Mouse (Mus musculus) kidney, embryonic 16.5 days (tissue): ENCODE measurements around the gene Ildr1. TPM values are rescaled to one million over a fixed set of nuclear protein-coding genes. Genes with fewer than 3 reads are reported as not detected.

Source experiments
- ATAC-seq: fragments of 200-750 bp; cut with Nextera tagmentation; 2 replicates; pipeline ENCODE4 v1.8.0; 2017; ENCODE audit warnings: moderate TSS enrichment; ENCODE audit not compliant: low FRiP score, low TSS enrichment
- H3K27ac ChIP-seq: fragments of 300-500 bp; sonication (generic); 2 replicates; pipeline ENCODE4 v1.5.1; 2014; ENCODE audit warnings: low read length
- H3K27me3 ChIP-seq: fragments of 300-500 bp; sonication (generic); 2 replicates; pipeline ENCODE4 v1.6.1; 2014; ENCODE audit warnings: low read length, control low read depth, mixed read lengths; ENCODE audit not compliant: insufficient read depth
- H3K36me3 ChIP-seq: fragments of 300-500 bp; sonication (generic); 2 replicates; pipeline ENCODE4 v1.6.1; 2014; ENCODE audit warnings: low read length, control low read depth, mixed read lengths; ENCODE audit not compliant: insufficient read depth
- H3K4me1 ChIP-seq: fragments of 300-500 bp; sonication (generic); 2 replicates; pipeline ENCODE4 v1.6.1; 2014; ENCODE audit warnings: low read length, control low read depth, mixed read lengths; ENCODE audit not compliant: insufficient read depth
- H3K4me2 ChIP-seq: fragments of 300-500 bp; sonication (generic); replicated peaks from 2 replicates; pipeline ENCODE4 v1.6.1; 2014; ENCODE audit warnings: low read depth, low read length
- H3K4me3 ChIP-seq: fragments of 300-500 bp; sonication (generic); 2 replicates; pipeline ENCODE4 v1.5.1; 2014; ENCODE audit warnings: mild to moderate bottlenecking, low read length
- H3K9ac ChIP-seq: fragments of 300-500 bp; sonication (generic); replicated peaks from 2 replicates; pipeline ENCODE4 v1.6.1; 2014; ENCODE audit warnings: low read length
- H3K9me3 ChIP-seq: fragments of 300-500 bp; sonication (generic); 2 replicates; pipeline ENCODE4 v1.6.1; 2016; ENCODE audit warnings: low read length, control low read depth
- WGBS: fragments of 180-500 bp; shearing (Covaris S2); extraction: QIAGEN DNeasy Blood & Tissue Kit; methylation state at CpG from one replicate; pipeline ENCODE4 v1.1.7; 2014; 5-methylcytosine and 5-hydroxymethylcytosine counted together
- polyA plus RNA-seq: library from polyadenylated mRNA; unstranded; fragments of >200 nt; fragmentation: Nextera tagmentation; extraction: Ambion mirVana; gene quantifications from 2 replicates; pipeline ENCODE4 v1.2.1, GENCODE M21; 2015

Gene Ildr1
- polyA plus RNA-seq, 1 experiment from 2014 or later = 8.8 TPM

- ATAC-seq = no peak
Measured at GRCm38 (mm10) chr16:36747767-36748166, 54.0 kb downstream of the Ildr1 start.

DNA sequence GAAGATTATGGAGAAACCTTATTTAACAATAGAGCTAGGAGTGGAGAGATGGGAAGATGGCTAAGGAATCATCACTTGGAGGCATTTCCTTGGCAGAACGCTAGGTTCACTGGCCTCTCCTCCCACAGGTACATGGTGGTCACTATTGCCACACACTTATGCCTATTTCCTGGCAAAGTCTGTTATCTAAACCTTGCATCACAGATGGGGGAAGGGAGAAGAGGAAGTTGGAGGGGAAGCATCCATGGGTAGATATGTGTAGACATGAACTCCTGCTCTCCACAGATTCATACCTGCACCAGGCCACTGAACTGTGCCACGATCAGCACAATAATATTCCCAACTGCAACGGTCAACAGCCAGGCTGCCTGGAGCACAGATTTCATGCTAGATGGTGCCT lies 58.2 kb downstream of the Ildr1 start:
- no peak overlapping the region for H3K9ac ChIP-seq
- no peak overlapping the region for H3K27ac ChIP-seq
- WGBS = 91% methylated on average over 3 of the region's 3 CpGs
- no peak for ATAC-seq
- H3K4me1 ChIP-seq = no peaks in the 10 kb centered on the region
- no peaks in the 10 kb centered on the region for H3K27me3 ChIP-seq
- no peaks in the 10 kb centered on the region for H3K36me3 ChIP-seq
- no peak overlapping the region for H3K4me2 ChIP-seq
- no peaks in the 10 kb centered on the region for H3K9me3 ChIP-seq
- H3K4me3 ChIP-seq = no peak overlapping the region

More at GRCm38 (mm10) chr16:36747767-36748166, 54.0 kb downstream of the Ildr1 start:
- no peaks in the 10 kb centered on the region for H3K9me3 ChIP-seq
- H3K4me1 ChIP-seq = no peaks in the 10 kb centered on the region
- H3K9ac ChIP-seq = no peak overlapping the region
- H3K4me3 ChIP-seq = no peak overlapping the region
- no peaks in the 10 kb centered on the region for H3K27me3 ChIP-seq
- no peak overlapping the region for H3K27ac ChIP-seq
- 56% methylated on average over 2 of the region's 2 CpGs for WGBS
- no peaks in the 10 kb centered on the region for H3K36me3 ChIP-seq
- no peak overlapping the region for H3K4me2 ChIP-seq

GRCm38 (mm10) chr16:36770191-36770771 lies 76.5 kb downstream of the Ildr1 start:
- Histone ChIP-seq H3K9me3 (peaks cover 2% of the 10 kb centered on the region; the same call in 1 of the 2 replicates), H3K36me3 (no peaks in the 10 kb centered on the region), H3K4me2 (no peak overlapping the region), H3K9ac (no peak overlapping the region), H3K4me1 (no peaks in the 10 kb centered on the region), H3K27me3 (no peaks in the 10 kb centered on the region), H3K4me3 (no peak overlapping the region), H3K27ac (no peak overlapping the region)
- ATAC-seq = no peak
- 54% methylated on average over 8 of the region's 13 CpGs for WGBS

GRCm38 (mm10) chr16:36770830-36771229 lies 77.1 kb downstream of the Ildr1 start:
- 54% methylated on average over 4 of the region's 4 CpGs for WGBS
- Histone ChIP-seq H3K36me3 (no peaks in the 10 kb centered on the region), H3K27me3 (no peaks in the 10 kb centered on the region), H3K9ac (no peak overlapping the region), H3K9me3 (peaks cover 2% of the 10 kb centered on the region; the same call in 1 of the 2 replicates), H3K4me3 (no peak overlapping the region), H3K27ac (no peak overlapping the region), H3K4me2 (no peak overlapping the region), H3K4me1 (no peaks in the 10 kb centered on the region)
- ATAC-seq = no peak

DNA sequence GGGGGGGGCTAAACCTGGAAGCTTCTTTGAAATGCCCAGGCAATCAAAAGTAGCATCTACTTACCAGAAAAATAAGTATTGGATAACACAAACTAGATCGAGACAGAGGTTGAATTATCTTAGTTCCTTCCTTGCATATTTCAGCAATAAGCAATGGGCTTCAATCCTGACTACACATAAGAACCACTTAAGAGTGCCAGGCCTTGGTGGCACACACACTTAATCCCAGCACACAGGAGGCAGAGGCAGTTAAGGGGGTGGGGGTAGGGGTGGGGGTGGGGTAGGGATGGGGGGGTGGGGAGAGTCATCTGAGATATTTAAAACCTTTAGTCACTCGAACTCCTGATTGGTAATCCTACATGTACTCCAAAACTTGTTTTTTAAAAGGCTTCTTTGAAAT lies 77.5 kb downstream of the Ildr1 start:
- Histone ChIP-seq H3K9ac (no peak overlapping the region), H3K27me3 (no peaks in the 10 kb centered on the region), H3K9me3 (peaks cover 2% of the 10 kb centered on the region; the same call in 1 of the 2 replicates), H3K4me3 (no peak overlapping the region), H3K27ac (no peak overlapping the region), H3K4me1 (no peaks in the 10 kb centered on the region), H3K36me3 (no peaks in the 10 kb centered on the region), H3K4me2 (no peak overlapping the region)
- no peak for ATAC-seq
- 68% methylated on average over 2 of the region's 2 CpGs for WGBS

- Histone ChIP-seq H3K4me1 (no peaks in the 10 kb centered on the region), H3K36me3 (no peaks in the 10 kb centered on the region), H3K27me3 (no peaks in the 10 kb centered on the region), H3K9ac (no peak overlapping the region), H3K9me3 (peaks cover 2% of the 10 kb centered on the region; the same call in 1 of the 2 replicates), H3K27ac (no peak overlapping the region), H3K4me3 (no peak overlapping the region), H3K4me2 (no peak overlapping the region)
- no peak for ATAC-seq
- 87% methylated on average over 3 of the region's 3 CpGs for WGBS
Measured at GRCm38 (mm10) chr16:36771703-36772102, 77.9 kb downstream of the Ildr1 start.

DNA sequence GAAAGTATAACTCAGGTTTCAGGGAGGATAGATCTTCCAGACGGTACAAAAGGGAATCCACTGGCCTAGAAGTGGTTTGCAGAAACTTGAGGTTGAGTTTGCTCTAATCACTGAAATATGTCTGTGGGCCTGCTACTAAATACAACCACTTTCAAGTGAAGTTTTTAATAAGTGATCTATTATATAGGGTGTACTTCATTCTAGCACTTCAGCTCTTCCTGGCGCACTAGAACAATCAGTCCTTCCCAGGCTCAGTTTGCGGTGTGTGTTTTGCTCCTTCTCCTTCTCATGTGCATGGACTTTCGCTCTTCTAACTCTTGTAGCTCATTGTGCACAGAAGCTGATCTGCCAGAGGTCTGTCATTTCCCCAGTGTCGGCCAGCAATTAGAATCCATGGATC lies 79.2 kb downstream of the Ildr1 start:
- no peak overlapping the region for H3K27ac ChIP-seq
- 85% methylated on average over 5 of the region's 5 CpGs for WGBS

DNA sequence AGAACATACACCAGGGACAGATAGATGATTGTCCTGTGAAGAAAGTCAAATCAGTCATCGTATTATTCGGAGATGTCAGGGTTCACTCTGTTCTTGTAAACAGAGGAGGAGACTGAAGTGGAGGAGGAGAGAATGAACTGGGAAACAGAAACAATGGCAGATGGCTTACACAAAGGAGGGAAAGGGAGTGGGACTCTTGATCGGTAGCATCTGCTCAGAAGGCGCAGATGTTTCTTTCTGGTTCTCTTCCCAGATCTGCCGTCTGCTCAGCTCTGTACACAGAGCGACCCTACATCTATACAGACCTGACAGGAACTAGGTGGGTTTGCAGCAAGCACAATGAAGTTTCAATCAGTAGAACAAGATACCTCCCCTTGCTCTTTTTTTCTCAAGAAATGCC lies 81.9 kb downstream of the Ildr1 start:
- Histone ChIP-seq H3K4me1 (no peaks in the 10 kb centered on the region), H3K27me3 (no peaks in the 10 kb centered on the region), H3K9me3 (no peaks in the 10 kb centered on the region), H3K4me2 (no peak overlapping the region), H3K36me3 (no peaks in the 10 kb centered on the region), H3K27ac (no peak overlapping the region), H3K4me3 (no peak overlapping the region), H3K9ac (no peak overlapping the region)
- 71% methylated on average over 6 of the region's 6 CpGs for WGBS
- ATAC-seq = no peak

More for the DNA sequence above, 79.2 kb downstream of the Ildr1 start:
- Histone ChIP-seq H3K9ac (no peak overlapping the region), H3K27me3 (no peaks in the 10 kb centered on the region), H3K36me3 (no peaks in the 10 kb centered on the region), H3K9me3 (peaks cover 2% of the 10 kb centered on the region; the same call in 1 of the 2 replicates), H3K4me3 (no peak overlapping the region), H3K4me2 (no peak overlapping the region), H3K4me1 (no peaks in the 10 kb centered on the region)
- no peak for ATAC-seq

Other genes starting within 250 kb of the Ildr1 start
- gene Stfa3, start 238.6 kb upstream of the Ildr1 start, polyA plus RNA-seq = 0.85 and 0.91 TPM in 2 replicates
- 0.87 and 1.3 TPM in 2 replicates for gene Casr, start 131.8 kb upstream of the Ildr1 start, polyA plus RNA-seq
- gene Cd86, start 27.9 kb upstream of the Ildr1 start, polyA plus RNA-seq = 1.1 and 2.2 TPM in 2 replicates
- gene Slc15a2, start 91.0 kb downstream of the Ildr1 start, polyA plus RNA-seq = 21.7 and 28.5 TPM in 2 replicates
- 33.8 TPM in 2 replicates for gene Iqcb1, start 134.4 kb downstream of the Ildr1 start, polyA plus RNA-seq
- gene Eaf2, start 181.0 kb downstream of the Ildr1 start, polyA plus RNA-seq = 9.8 and 11.6 TPM in 2 replicates
- gene Golgb1, start 181.2 kb downstream of the Ildr1 start, polyA plus RNA-seq = 97.0 and 106 TPM in 2 replicates
- gene Hcls1, start 241.0 kb downstream of the Ildr1 start, polyA plus RNA-seq = 5.7 TPM in 2 replicates